Mouse (Mus musculus): ENCODE measurements around the gene Pawr. TPM values are rescaled to one million over a fixed set of nuclear protein-coding genes. Genes with fewer than 3 reads are reported as not detected.

Gene Pawr
- polyA plus RNA-seq, 1 experiment from 2014 or later: 7.2 TPM

- no peaks in the 10 kb centered on the region for H3K9me3 ChIP-seq (replicated peaks)
- no peak overlapping the region for H3K4me2 ChIP-seq
- no peak overlapping the region for H3K4me3 ChIP-seq
- H3K4me1 ChIP-seq (replicated peaks): no peaks in the 10 kb centered on the region
- no peaks in the 10 kb centered on the region for H3K27me3 ChIP-seq
- no peak overlapping the region for H3K9ac ChIP-seq
- H3K27ac ChIP-seq: no peak overlapping the region
- 56% methylated on average over 16 of the region's 16 CpGs for WGBS
- H3K36me3 ChIP-seq: no peaks in the 10 kb centered on the region
- ATAC-seq (replicated peaks; ENCODE audit: insufficient number of reproducible peaks, insufficient read depth, low FRiP score, low read depth): no peak
Observed at GRCm38 (mm10) chr10:108293620-108294195, 38.2 kb upstream of the Pawr start.

- 77% methylated on average over 7 of the region's 7 CpGs for WGBS
- no peak overlapping the region for H3K27ac ChIP-seq
- ATAC-seq (replicated peaks; ENCODE audit: insufficient number of reproducible peaks, insufficient read depth, low FRiP score, low read depth): no peak
Observed at GRCm38 (mm10) chr10:108294766-108295165, 37.2 kb upstream of the Pawr start.

GRCm38 (mm10) chr10:108296446-108296845 is 35.5 kb upstream of the Pawr start:
- Histone ChIP-seq H3K4me1 (replicated peaks) (peaks cover 3% of the 10 kb centered on the region; the same call in 1 of the 2 replicates), H3K27me3 (no peaks in the 10 kb centered on the region)

More at GRCm38 (mm10) chr10:108294766-108295165, 37.2 kb upstream of the Pawr start:
- Histone ChIP-seq H3K4me3 (no peak overlapping the region), H3K4me1 (replicated peaks) (no peaks in the 10 kb centered on the region), H3K9ac (no peak overlapping the region), H3K36me3 (no peaks in the 10 kb centered on the region), H3K4me2 (no peak overlapping the region), H3K27me3 (no peaks in the 10 kb centered on the region), H3K9me3 (replicated peaks) (no peaks in the 10 kb centered on the region)

GRCm38 (mm10) chr10:108298261-108298660 is 33.7 kb upstream of the Pawr start:
- 94% methylated on average over 13 of the region's 13 CpGs for WGBS
- no peaks in the 10 kb centered on the region for H3K9me3 ChIP-seq (replicated peaks)
- H3K4me3 ChIP-seq: no peak overlapping the region
- no peak for ATAC-seq (replicated peaks; ENCODE audit: insufficient number of reproducible peaks, insufficient read depth, low FRiP score, low read depth)
- H3K4me2 ChIP-seq: no peak overlapping the region
- no peak overlapping the region for H3K9ac ChIP-seq
- H3K27me3 ChIP-seq: no peaks in the 10 kb centered on the region
- H3K4me1 ChIP-seq (replicated peaks): peaks cover 3% of the 10 kb centered on the region; the same call in 1 of the 2 replicates
- H3K36me3 ChIP-seq: no peaks in the 10 kb centered on the region
- no peak overlapping the region for H3K27ac ChIP-seq

More at GRCm38 (mm10) chr10:108296446-108296845, 35.5 kb upstream of the Pawr start:
- ATAC-seq (replicated peaks; ENCODE audit: insufficient number of reproducible peaks, insufficient read depth, low FRiP score, low read depth): no peak
- 86% methylated on average over 7 of the region's 7 CpGs for WGBS
- Histone ChIP-seq H3K27ac (no peak overlapping the region), H3K36me3 (no peaks in the 10 kb centered on the region), H3K4me3 (no peak overlapping the region), H3K9me3 (replicated peaks) (no peaks in the 10 kb centered on the region), H3K9ac (no peak overlapping the region), H3K4me2 (no peak overlapping the region)

- Histone ChIP-seq H3K27ac (no peak overlapping the region), H3K27me3 (no peaks in the 10 kb centered on the region), H3K4me1 (replicated peaks) (peaks cover 3% of the 10 kb centered on the region; the same call in 1 of the 2 replicates), H3K9me3 (replicated peaks) (no peaks in the 10 kb centered on the region), H3K4me3 (no peak overlapping the region), H3K4me2 (no peak overlapping the region), H3K36me3 (no peaks in the 10 kb centered on the region), H3K9ac (no peak overlapping the region)
- ATAC-seq (replicated peaks; ENCODE audit: insufficient number of reproducible peaks, insufficient read depth, low FRiP score, low read depth): no peak
- WGBS: 73% methylated on average over 16 of the region's 17 CpGs
Observed at GRCm38 (mm10) chr10:108298841-108299545, 32.9 kb upstream of the Pawr start.

- Histone ChIP-seq H3K9me3 (replicated peaks) (no peaks in the 10 kb centered on the region), H3K4me1 (replicated peaks) (peaks cover 3% of the 10 kb centered on the region; the same call in 1 of the 2 replicates), H3K27ac (no peak overlapping the region), H3K27me3 (no peaks in the 10 kb centered on the region), H3K4me2 (no peak overlapping the region), H3K9ac (no peak overlapping the region), H3K4me3 (no peak overlapping the region), H3K36me3 (no peaks in the 10 kb centered on the region)
- ATAC-seq (replicated peaks; ENCODE audit: insufficient number of reproducible peaks, insufficient read depth, low FRiP score, low read depth): no peak
- 80% methylated on average over 11 of the region's 11 CpGs for WGBS
Observed at GRCm38 (mm10) chr10:108299828-108300227, 32.1 kb upstream of the Pawr start.

- 11% methylated on average over 19 of the region's 19 CpGs for WGBS
- Histone ChIP-seq H3K4me3 (peak overlapping the region; percentile 29), H3K4me2 (peak overlapping the region; percentile 56), H3K27ac (no peak overlapping the region), H3K9me3 (replicated peaks) (no peaks in the 10 kb centered on the region), H3K36me3 (no peaks in the 10 kb centered on the region), H3K9ac (no peak overlapping the region), H3K4me1 (replicated peaks) (peaks cover 3% of the 10 kb centered on the region; the same call in 1 of the 2 replicates), H3K27me3 (no peaks in the 10 kb centered on the region)
- ATAC-seq (replicated peaks; ENCODE audit: insufficient number of reproducible peaks, insufficient read depth, low FRiP score, low read depth): peak; percentile 43; the same call in 1 of the 2 replicates
Observed at GRCm38 (mm10) chr10:108300843-108301242, 31.1 kb upstream of the Pawr start.

GRCm38 (mm10) chr10:108307772-108308171 is 24.1 kb upstream of the Pawr start:
- no peaks in the 10 kb centered on the region for H3K4me1 ChIP-seq (replicated peaks)
- WGBS: 75% methylated on average over 11 of the region's 11 CpGs

GRCm38 (mm10) chr10:108310195-108310594 is 21.7 kb upstream of the Pawr start:
- Histone ChIP-seq H3K4me1 (replicated peaks) (no peaks in the 10 kb centered on the region), H3K4me2 (no peak overlapping the region), H3K36me3 (no peaks in the 10 kb centered on the region), H3K9me3 (replicated peaks) (no peaks in the 10 kb centered on the region), H3K27ac (no peak overlapping the region), H3K27me3 (no peaks in the 10 kb centered on the region), H3K9ac (no peak overlapping the region), H3K4me3 (no peak overlapping the region)
- 80% methylated on average over 5 of the region's 5 CpGs for WGBS
- ATAC-seq (replicated peaks; ENCODE audit: insufficient number of reproducible peaks, insufficient read depth, low FRiP score, low read depth): no peak

More at GRCm38 (mm10) chr10:108307772-108308171, 24.1 kb upstream of the Pawr start:
- H3K9me3 ChIP-seq (replicated peaks): no peaks in the 10 kb centered on the region
- no peaks in the 10 kb centered on the region for H3K27me3 ChIP-seq
- no peak for ATAC-seq (replicated peaks; ENCODE audit: insufficient number of reproducible peaks, insufficient read depth, low FRiP score, low read depth)
- H3K27ac ChIP-seq: no peak overlapping the region
- no peaks in the 10 kb centered on the region for H3K36me3 ChIP-seq
- H3K4me2 ChIP-seq: no peak overlapping the region
- H3K4me3 ChIP-seq: no peak overlapping the region
- H3K9ac ChIP-seq: no peak overlapping the region

GRCm38 (mm10) chr10:108311396-108311795 is 20.5 kb upstream of the Pawr start:
- H3K27me3 ChIP-seq: no peaks in the 10 kb centered on the region
- WGBS: 83% methylated on average over 3 of the region's 3 CpGs
- no peak overlapping the region for H3K27ac ChIP-seq
- H3K9me3 ChIP-seq (replicated peaks): no peaks in the 10 kb centered on the region
- H3K4me3 ChIP-seq: no peak overlapping the region
- H3K4me2 ChIP-seq: no peak overlapping the region
- no peak for ATAC-seq (replicated peaks; ENCODE audit: insufficient number of reproducible peaks, insufficient read depth, low FRiP score, low read depth)
- H3K36me3 ChIP-seq: no peaks in the 10 kb centered on the region
- H3K4me1 ChIP-seq (replicated peaks): no peaks in the 10 kb centered on the region
- no peak overlapping the region for H3K9ac ChIP-seq

- Histone ChIP-seq H3K9me3 (replicated peaks) (no peaks in the 10 kb centered on the region), H3K27ac (no peak overlapping the region), H3K4me1 (replicated peaks) (no peaks in the 10 kb centered on the region), H3K4me2 (no peak overlapping the region), H3K9ac (no peak overlapping the region), H3K4me3 (no peak overlapping the region), H3K36me3 (no peaks in the 10 kb centered on the region), H3K27me3 (no peaks in the 10 kb centered on the region)
- 84% methylated on average over 6 of the region's 6 CpGs for WGBS
- ATAC-seq (replicated peaks; ENCODE audit: insufficient number of reproducible peaks, insufficient read depth, low FRiP score, low read depth): no peak
Observed at GRCm38 (mm10) chr10:108313845-108314244, 18.1 kb upstream of the Pawr start.

- no peaks in the 10 kb centered on the region for H3K9me3 ChIP-seq (replicated peaks)
- H3K36me3 ChIP-seq: no peaks in the 10 kb centered on the region
- no peak overlapping the region for H3K27ac ChIP-seq
- H3K9ac ChIP-seq: no peak overlapping the region
- H3K4me3 ChIP-seq: no peak overlapping the region
- 74% methylated on average over 8 of the region's 8 CpGs for WGBS
- H3K27me3 ChIP-seq: no peaks in the 10 kb centered on the region
- no peak overlapping the region for H3K4me2 ChIP-seq
- H3K4me1 ChIP-seq (replicated peaks): no peaks in the 10 kb centered on the region
- ATAC-seq (replicated peaks; ENCODE audit: insufficient number of reproducible peaks, insufficient read depth, low FRiP score, low read depth): no peak
Observed at GRCm38 (mm10) chr10:108314396-108314795, 17.5 kb upstream of the Pawr start.
